Mouse (Mus musculus): ENCODE results near the gene Coq4. TPM values are rescaled to one million over a fixed set of nuclear protein-coding genes. Genes with fewer than 3 reads are reported as not detected.

Coq4 gene
- polyA plus RNA-seq, 1 experiment = 32.6 TPM

- peaks cover 29% of the 10 kb centered on the region for H3K27me3 ChIP-seq (ENCODE audit: control insufficient read depth, insufficient read depth, low read length)
- TF ChIP-seq CTCF (IDR thresholded peaks at IDR 0.05; ENCODE audit: extremely low read depth, insufficient read depth, insufficient read length, insufficient replicate concordance) (no peak), POLR2A (IDR thresholded peaks at IDR 0.05; ENCODE audit: low read depth, low read length) (no peak)
These were observed 39.4 kb upstream of the Coq4 start for GRCm38 (mm10) chr2:29747852-29748251.

GRCm38 (mm10) chr2:29748499-29748898, 38.8 kb upstream of the Coq4 start:
- DNase-seq (ENCODE audit: low read depth in 1 of 2, low spot score in 2 of 2) = no peak
- TF ChIP-seq POLR2A (IDR thresholded peaks at IDR 0.05; ENCODE audit: low read depth, low read length) (no peak), CTCF (IDR thresholded peaks at IDR 0.05; ENCODE audit: extremely low read depth, insufficient read depth, insufficient read length, insufficient replicate concordance) (no peak)
- peaks cover 6% of the 10 kb centered on the region for H3K4me1 ChIP-seq (ENCODE audit: control insufficient read depth, insufficient read depth, insufficient read length)
- no peak overlapping the region for H3K4me3 ChIP-seq (ENCODE audit: extremely low read depth, insufficient read depth, insufficient read length)
- peaks cover 29% of the 10 kb centered on the region for H3K27me3 ChIP-seq (ENCODE audit: control insufficient read depth, insufficient read depth, low read length)
- 92% methylated on average over 4 of the region's 4 CpGs for WGBS
- no peak overlapping the region for H3K27ac ChIP-seq (ENCODE audit: insufficient read depth, low read length)
- H3K36me3 ChIP-seq (ENCODE audit: control insufficient read depth, insufficient read depth, low read length) = no peaks in the 10 kb centered on the region

More at GRCm38 (mm10) chr2:29747852-29748251, 39.4 kb upstream of the Coq4 start:
- Histone ChIP-seq H3K4me3 (ENCODE audit: extremely low read depth, insufficient read depth, insufficient read length) (no peak overlapping the region), H3K36me3 (ENCODE audit: control insufficient read depth, insufficient read depth, low read length) (no peaks in the 10 kb centered on the region), H3K27ac (ENCODE audit: insufficient read depth, low read length) (no peak overlapping the region), H3K4me1 (ENCODE audit: control insufficient read depth, insufficient read depth, insufficient read length) (peaks cover 6% of the 10 kb centered on the region)
- WGBS = 76% methylated on average over 5 of the region's 5 CpGs
- DNase-seq (ENCODE audit: low read depth in 1 of 2, low spot score in 2 of 2) = no peak

- Histone ChIP-seq H3K4me3 (ENCODE audit: extremely low read depth, insufficient read depth, insufficient read length) (no peak within 1 kb of the TSS), H3K27me3 (ENCODE audit: control insufficient read depth, insufficient read depth, low read length) (peaks cover 25% of the 10 kb centered on the region), H3K27ac (ENCODE audit: insufficient read depth, low read length) (no peak within 1 kb of the TSS), H3K36me3 (ENCODE audit: control insufficient read depth, insufficient read depth, low read length) (no peaks in the 10 kb centered on the region), H3K4me1 (ENCODE audit: control insufficient read depth, insufficient read depth, insufficient read length) (peaks cover 6% of the 10 kb centered on the region)
- TF ChIP-seq POLR2A (IDR thresholded peaks at IDR 0.05; ENCODE audit: low read depth, low read length) = no peak
- no peak for TF ChIP-seq CTCF (IDR thresholded peaks at IDR 0.05; ENCODE audit: extremely low read depth, insufficient read depth, insufficient read length, insufficient replicate concordance)
- 15% methylated on average over 28 of the region's 28 CpGs for WGBS
- no peak for DNase-seq (ENCODE audit: low read depth in 1 of 2, low spot score in 2 of 2)
These were observed 35.8 kb upstream of the Coq4 start, which contains the start of gene Gm13420 for GRCm38 (mm10) chr2:29751497-29751896. Gm13420 (minus strand) TSS chr2:29751685.

GRCm38 (mm10) chr2:29752397-29752796, 34.9 kb upstream of the Coq4 start:
- Histone ChIP-seq H3K4me3 (ENCODE audit: extremely low read depth, insufficient read depth, insufficient read length) (no peak overlapping the region), H3K27ac (ENCODE audit: insufficient read depth, low read length) (no peak overlapping the region), H3K4me1 (ENCODE audit: control insufficient read depth, insufficient read depth, insufficient read length) (peaks cover under 1% of the 10 kb centered on the region; the same call in 1 of the 2 replicates), H3K27me3 (ENCODE audit: control insufficient read depth, insufficient read depth, low read length) (peaks cover 18% of the 10 kb centered on the region), H3K36me3 (ENCODE audit: control insufficient read depth, insufficient read depth, low read length) (no peaks in the 10 kb centered on the region)
- WGBS = 96% methylated on average over 5 of the region's 5 CpGs
- DNase-seq (ENCODE audit: low read depth in 1 of 2, low spot score in 2 of 2) = no peak
- no peak for TF ChIP-seq CTCF (IDR thresholded peaks at IDR 0.05; ENCODE audit: extremely low read depth, insufficient read depth, insufficient read length, insufficient replicate concordance)
- no peak for TF ChIP-seq POLR2A (IDR thresholded peaks at IDR 0.05; ENCODE audit: low read depth, low read length)

- H3K4me1 ChIP-seq (ENCODE audit: control insufficient read depth, insufficient read depth, insufficient read length) = no peaks in the 10 kb centered on the region
- no peaks in the 10 kb centered on the region for H3K36me3 ChIP-seq (ENCODE audit: control insufficient read depth, insufficient read depth, low read length)
- no peak overlapping the region for H3K4me3 ChIP-seq (ENCODE audit: extremely low read depth, insufficient read depth, insufficient read length)
- TF ChIP-seq POLR2A (IDR thresholded peaks at IDR 0.05; ENCODE audit: low read depth, low read length) (no peak), CTCF (IDR thresholded peaks at IDR 0.05; ENCODE audit: extremely low read depth, insufficient read depth, insufficient read length, insufficient replicate concordance) (no peak)
- H3K27ac ChIP-seq (ENCODE audit: insufficient read depth, low read length) = no peak overlapping the region
- H3K27me3 ChIP-seq (ENCODE audit: control insufficient read depth, insufficient read depth, low read length) = peaks cover 13% of the 10 kb centered on the region
- DNase-seq (ENCODE audit: low read depth in 1 of 2, low spot score in 2 of 2) = no peak
These were observed 31.6 kb upstream of the Coq4 start for GRCm38 (mm10) chr2:29755693-29756092.

- TF ChIP-seq CTCF (IDR thresholded peaks at IDR 0.05; ENCODE audit: extremely low read depth, insufficient read depth, insufficient read length, insufficient replicate concordance) = peak; percentile 88; the same call in 1 of the 2 replicates
- TF ChIP-seq POLR2A (IDR thresholded peaks at IDR 0.05; ENCODE audit: low read depth, low read length) = no peak
- Histone ChIP-seq H3K36me3 (ENCODE audit: control insufficient read depth, insufficient read depth, low read length) (no peaks in the 10 kb centered on the region), H3K27ac (ENCODE audit: insufficient read depth, low read length) (no peak overlapping the region), H3K4me3 (ENCODE audit: extremely low read depth, insufficient read depth, insufficient read length) (no peak overlapping the region), H3K27me3 (ENCODE audit: control insufficient read depth, insufficient read depth, low read length) (no peaks in the 10 kb centered on the region), H3K4me1 (ENCODE audit: control insufficient read depth, insufficient read depth, insufficient read length) (no peaks in the 10 kb centered on the region)
- DNase-seq (ENCODE audit: low read depth in 1 of 2, low spot score in 2 of 2) = peak; percentile 14 to 57
- 0% methylated on average over 1 of the region's 1 CpGs for WGBS
These were observed 22.5 kb upstream of the Coq4 start for GRCm38 (mm10) chr2:29764831-29765230.

GRCm38 (mm10) chr2:29767976-29768709, 19.1 kb upstream of the Coq4 start:
- no peaks in the 10 kb centered on the region for H3K36me3 ChIP-seq (ENCODE audit: control insufficient read depth, insufficient read depth, low read length)
- no peak overlapping the region for H3K4me3 ChIP-seq (ENCODE audit: extremely low read depth, insufficient read depth, insufficient read length)
- 79% methylated on average over 11 of the region's 11 CpGs for WGBS
- DNase-seq (ENCODE audit: low read depth in 1 of 2, low spot score in 2 of 2) = no peak
- no peak overlapping the region for H3K27ac ChIP-seq (ENCODE audit: insufficient read depth, low read length)
- H3K4me1 ChIP-seq (ENCODE audit: control insufficient read depth, insufficient read depth, insufficient read length) = no peaks in the 10 kb centered on the region
- TF ChIP-seq POLR2A (IDR thresholded peaks at IDR 0.05; ENCODE audit: low read depth, low read length) = no peak
- no peak for TF ChIP-seq CTCF (IDR thresholded peaks at IDR 0.05; ENCODE audit: extremely low read depth, insufficient read depth, insufficient read length, insufficient replicate concordance)
- no peaks in the 10 kb centered on the region for H3K27me3 ChIP-seq (ENCODE audit: control insufficient read depth, insufficient read depth, low read length)
